Mouse (Mus musculus) midbrain, embryonic 11.5 days (tissue): ENCODE results near the gene Ccdc71. TPM values are rescaled to one million over a fixed set of nuclear protein-coding genes. Genes with fewer than 3 reads are reported as not detected.
A peak's percentile ranks its signal among the peaks of the same experiment; 100 is the strongest.

Experiments used
- ATAC-seq: fragments of 200-750 bp; cut with Nextera tagmentation; 2 replicates; pipeline ENCODE4 v1.8.0; 2017; ENCODE audit warnings: moderate TSS enrichment, moderate library complexity; ENCODE audit not compliant: low FRiP score
- DNase-seq: peaks from one replicate; pipeline ENCODE4 v3.0.0; 2015; ENCODE audit warnings: low spot score; ENCODE audit errors: missing footprints
- H3K27ac ChIP-seq: fragments of 300-500 bp; sonication (generic); 2 replicates; pipeline ENCODE4 v1.5.1; 2014; ENCODE audit warnings: low read depth, low read length
- H3K27me3 ChIP-seq: fragments of 300-500 bp; sonication (generic); 2 replicates; pipeline ENCODE4 v1.6.1; 2014; ENCODE audit warnings: mild to moderate bottlenecking, low read length, moderate library complexity, mixed read lengths; ENCODE audit not compliant: control insufficient read depth, insufficient read depth
- H3K36me3 ChIP-seq: fragments of 300-500 bp; sonication (generic); 2 replicates; pipeline ENCODE4 v1.6.1; 2014; ENCODE audit warnings: mild to moderate bottlenecking, low read length, moderate library complexity, mixed read lengths; ENCODE audit not compliant: control insufficient read depth, insufficient read depth
- H3K4me1 ChIP-seq: fragments of 300-500 bp; sonication (generic); 2 replicates; pipeline ENCODE4 v1.6.1; 2014; ENCODE audit warnings: low read length; ENCODE audit not compliant: control insufficient read depth, insufficient read depth
- H3K4me2 ChIP-seq: fragments of 300-500 bp; sonication (generic); 2 replicates; pipeline ENCODE4 v1.6.1; 2014; ENCODE audit warnings: mild to moderate bottlenecking, moderate library complexity
- H3K4me3 ChIP-seq: fragments of 300-500 bp; sonication (generic); 2 replicates; pipeline ENCODE4 v1.5.1; 2014; ENCODE audit warnings: low read depth, low read length
- H3K9ac ChIP-seq: fragments of 300-500 bp; sonication (generic); 2 replicates; pipeline ENCODE4 v1.6.1; 2014; ENCODE audit warnings: low read length
- H3K9me3 ChIP-seq: fragments of 300-500 bp; sonication (generic); 2 replicates; pipeline ENCODE4 v1.6.1; 2016; ENCODE audit warnings: low read length; ENCODE audit not compliant: control insufficient read depth
- WGBS: fragments of 180-500 bp; shearing (Covaris S2); extraction: QIAGEN DNeasy Blood & Tissue Kit; methylation state at CpG from one replicate; pipeline ENCODE4 v1.1.7; 2014; 5-methylcytosine and 5-hydroxymethylcytosine counted together
- polyA plus RNA-seq: library from polyadenylated mRNA; unstranded; fragments of >200 nt; fragmentation: Nextera tagmentation; extraction: Ambion mirVana; gene quantifications from 2 replicates; pipeline ENCODE4 v1.2.1, GENCODE M21; 2014

The Ccdc71 gene
- polyA plus RNA-seq, 1 experiment from 2014 or later = 48.6 TPM

GRCm38 (mm10) chr9:108466219-108466618 is 5.9 kb downstream of the Ccdc71 start:
- peaks cover 23% of the 10 kb centered on the region for H3K36me3 ChIP-seq
- H3K4me1 ChIP-seq = peaks cover 7% of the 10 kb centered on the region
- peak; percentile 66 for DNase-seq

GRCm38 (mm10) chr9:108469430-108469829 is 9.1 kb downstream of the Ccdc71 start:
- Histone ChIP-seq H3K27ac (no peak overlapping the region), H3K9me3 (no peaks in the 10 kb centered on the region), H3K36me3 (peaks cover 10% of the 10 kb centered on the region), H3K4me1 (no peaks in the 10 kb centered on the region), H3K4me3 (no peak overlapping the region), H3K9ac (no peak overlapping the region), H3K4me2 (no peak overlapping the region), H3K27me3 (no peaks in the 10 kb centered on the region)
- 86% methylated on average over 5 of the region's 5 CpGs for WGBS
- no peak for ATAC-seq
- DNase-seq = no peak

More at GRCm38 (mm10) chr9:108466219-108466618, 5.9 kb downstream of the Ccdc71 start:
- Histone ChIP-seq H3K4me2 (no peak overlapping the region), H3K9ac (no peak overlapping the region), H3K27ac (no peak overlapping the region), H3K4me3 (no peak overlapping the region), H3K9me3 (no peaks in the 10 kb centered on the region), H3K27me3 (no peaks in the 10 kb centered on the region)
- WGBS = 94% methylated on average over 2 of the region's 2 CpGs
- ATAC-seq = no peak

- DNase-seq = no peak
These were observed 9.5 kb downstream of the Ccdc71 start for GRCm38 (mm10) chr9:108469845-108470244.

GRCm38 (mm10) chr9:108474528-108474927 is 14.2 kb downstream of the Ccdc71 start:
- Histone ChIP-seq H3K27me3 (no peaks in the 10 kb centered on the region), H3K4me3 (no peak overlapping the region), H3K9me3 (no peaks in the 10 kb centered on the region), H3K36me3 (no peaks in the 10 kb centered on the region), H3K4me1 (peaks cover 6% of the 10 kb centered on the region), H3K4me2 (no peak overlapping the region), H3K27ac (no peak overlapping the region), H3K9ac (no peak overlapping the region)
- WGBS = 58% methylated on average over 1 of the region's 1 CpGs
- ATAC-seq = no peak
- peak; percentile 39 for DNase-seq

More at GRCm38 (mm10) chr9:108469845-108470244, 9.5 kb downstream of the Ccdc71 start:
- no peak overlapping the region for H3K4me3 ChIP-seq
- 80% methylated on average over 4 of the region's 4 CpGs for WGBS
- no peaks in the 10 kb centered on the region for H3K27me3 ChIP-seq
- H3K9ac ChIP-seq = no peak overlapping the region
- H3K27ac ChIP-seq = no peak overlapping the region
- no peak for ATAC-seq
- H3K9me3 ChIP-seq = no peaks in the 10 kb centered on the region
- H3K4me2 ChIP-seq = no peak overlapping the region
- no peaks in the 10 kb centered on the region for H3K4me1 ChIP-seq
- H3K36me3 ChIP-seq = peaks cover 8% of the 10 kb centered on the region

GRCm38 (mm10) chr9:108478638-108479156 is 18.4 kb downstream of the Ccdc71 start:
- no peaks in the 10 kb centered on the region for H3K27me3 ChIP-seq
- WGBS = under 1% methylated on average over 20 of the region's 20 CpGs
- peak overlapping the region; percentile 59 for H3K9ac ChIP-seq
- no peaks in the 10 kb centered on the region for H3K36me3 ChIP-seq
- no peaks in the 10 kb centered on the region for H3K9me3 ChIP-seq
- H3K4me1 ChIP-seq = peaks cover 16% of the 10 kb centered on the region
- H3K4me3 ChIP-seq = peak overlapping the region; percentile 44
- H3K4me2 ChIP-seq = peak overlapping the region; percentile 57
- ATAC-seq (peak; percentile 84), DNase-seq (peak; percentile 99)
- H3K27ac ChIP-seq = peak overlapping the region; percentile 75

GRCm38 (mm10) chr9:108479241-108479640 is 18.9 kb downstream of the Ccdc71 start:
- 25% methylated on average over 11 of the region's 11 CpGs for WGBS
- Histone ChIP-seq H3K9me3 (no peaks in the 10 kb centered on the region), H3K4me3 (peak overlapping the region; percentile 44), H3K4me1 (peaks cover 16% of the 10 kb centered on the region), H3K4me2 (peak overlapping the region; percentile 57), H3K9ac (peak overlapping the region; percentile 59), H3K27me3 (no peaks in the 10 kb centered on the region), H3K27ac (peak overlapping the region; percentile 75), H3K36me3 (no peaks in the 10 kb centered on the region)
- peak; percentile 20 for ATAC-seq
- peak; percentile 97 for DNase-seq

- peak within 1 kb of the TSS; percentile 75 for H3K27ac ChIP-seq
- H3K4me2 ChIP-seq = peak within 1 kb of the TSS; percentile 57
- H3K36me3 ChIP-seq = no peaks in the 10 kb centered on the region
- DNase-seq (peak; percentile 95), ATAC-seq (peak; percentile 74)
- no peaks in the 10 kb centered on the region for H3K27me3 ChIP-seq
- H3K4me1 ChIP-seq = peaks cover 16% of the 10 kb centered on the region
- peak within 1 kb of the TSS; percentile 44 for H3K4me3 ChIP-seq
- H3K9me3 ChIP-seq = no peaks in the 10 kb centered on the region
- WGBS = 11% methylated on average over 10 of the region's 10 CpGs
- H3K9ac ChIP-seq = peak within 1 kb of the TSS; percentile 71
These were observed 19.5 kb downstream of the Ccdc71 start, which contains the start of gene Lamb2 for GRCm38 (mm10) chr9:108479721-108480351. Gene Lamb2, plus strand, starts transcription at chr9:108479736.

- H3K9ac ChIP-seq = no peak overlapping the region
- no peaks in the 10 kb centered on the region for H3K9me3 ChIP-seq
- H3K36me3 ChIP-seq = 0 out of 2 replicates have a peak, but pooled peaks cover 2% of the 10 kb centered on the region
- H3K27me3 ChIP-seq = no peaks in the 10 kb centered on the region
- no peak overlapping the region for H3K4me3 ChIP-seq
- 93% methylated on average over 28 of the region's 28 CpGs for WGBS
- peaks cover 16% of the 10 kb centered on the region for H3K4me1 ChIP-seq
- no peak overlapping the region for H3K27ac ChIP-seq
- no peak for ATAC-seq
- H3K4me2 ChIP-seq = no peak overlapping the region
- DNase-seq = peak; percentile 60
These were observed 20.6 kb downstream of the Ccdc71 start for GRCm38 (mm10) chr9:108480813-108481519.
